Mouse (Mus musculus) liver, adult 2 months (tissue): Measurements from ENCODE around the gene Katnal1. TPM values are rescaled to one million over a fixed set of nuclear protein-coding genes. Genes with fewer than 3 reads are reported as not detected.

Experiments used
- DNase-seq: peaks from one replicate; pipeline ENCODE4 v3.0.0-alpha.2; 2011; ENCODE audit warnings: low read depth, low spot score; ENCODE audit errors: extremely low read depth
- H3K27ac ChIP-seq: fragments of 200-500 bp; replicated peaks from 2 replicates; pipeline ENCODE4 v1.5.1; 2012; ENCODE audit warnings: low read depth, mild to moderate bottlenecking, control low read depth, inconsistent platforms, low read length; ENCODE audit not compliant: insufficient read depth
- H3K27me3 ChIP-seq: fragments of 200-500 bp; 2 replicates; pipeline ENCODE4 v1.6.1; 2012; ENCODE audit warnings: mild to moderate bottlenecking, moderate library complexity, low read length, inconsistent platforms; ENCODE audit not compliant: control insufficient read depth, insufficient read depth
- H3K36me3 ChIP-seq: fragments of 200-500 bp; 2 replicates; pipeline ENCODE4 v1.6.1; 2012; ENCODE audit warnings: low read length, inconsistent platforms; ENCODE audit not compliant: control insufficient read depth, insufficient read depth
- H3K4me1 ChIP-seq: fragments of 200-500 bp; 2 replicates; pipeline ENCODE4 v1.6.1; 2011; ENCODE audit warnings: low read length; ENCODE audit not compliant: control insufficient read depth, insufficient read depth
- H3K4me3 ChIP-seq: fragments of 200-500 bp; 2 replicates; pipeline ENCODE4 v1.5.1; 2011; ENCODE audit warnings: low read depth, mild to moderate bottlenecking, control low read depth, low read length, moderate library complexity; ENCODE audit not compliant: insufficient read depth
- H3K79me2 ChIP-seq: fragments of 200-500 bp; 2 replicates; pipeline ENCODE4 v1.6.1; 2012; ENCODE audit warnings: inconsistent platforms, mild to moderate bottlenecking, low read length, moderate library complexity; ENCODE audit not compliant: control insufficient read depth, insufficient read depth
- H3K9ac ChIP-seq: fragments of 200-500 bp; 2 replicates; pipeline ENCODE4 v1.6.1; 2012; ENCODE audit warnings: low read depth, mild to moderate bottlenecking, control low read depth, inconsistent platforms, low read length
- CTCF ChIP-seq: fragments of 200-500 bp; IDR thresholded peaks from 2 replicates; pipeline ENCODE4 v1.5.1; 2011; ENCODE audit warnings: low read depth, low read length, control low read depth
- POLR2A ChIP-seq: fragments of 200-500 bp; IDR thresholded peaks from 2 replicates; pipeline ENCODE4 v1.6.1; 2011; ENCODE audit warnings: low read length, control low read depth; ENCODE audit not compliant: insufficient read depth; ENCODE audit errors: extremely low read depth
- WGBS: fragments of 180-500 bp; shearing (Covaris S2); methylation state at CpG from one replicate; pipeline ENCODE4 v1.1.7; 2018; 5-methylcytosine and 5-hydroxymethylcytosine counted together
- polyA plus RNA-seq: library from polyadenylated mRNA; depleted of rRNA; stranded (reverse); fragments of >200 nt; gene quantifications from 2 replicates; pipeline ENCODE4 v1.2.3, GENCODE M21; 2012
- total RNA-seq: library from RNA; depleted of rRNA; stranded (reverse); fragments of >200 nt; gene quantifications from 2 replicates; pipeline ENCODE4 v1.2.3, GENCODE M21; 2014

The Katnal1 gene
- total and polyA plus RNA-seq, 2 experiments = 1.5 to 3.9 TPM

GRCm38 (mm10) chr5:148941867-148942266 lies 12.7 kb upstream of the Katnal1 start:
- 94% methylated on average over 10 of the region's 10 CpGs for WGBS
- no peak overlapping the region for H3K4me3 ChIP-seq
- H3K9ac ChIP-seq = no peak overlapping the region
- H3K79me2 ChIP-seq = no peaks in the 10 kb centered on the region
- TF ChIP-seq POLR2A = no peak
- TF ChIP-seq CTCF = no peak
- no peak overlapping the region for H3K27ac ChIP-seq
- no peaks in the 10 kb centered on the region for H3K36me3 ChIP-seq
- DNase-seq = no peak
- H3K4me1 ChIP-seq = no peaks in the 10 kb centered on the region
- H3K27me3 ChIP-seq = no peaks in the 10 kb centered on the region

GRCm38 (mm10) chr5:148939948-148940382 lies 10.8 kb upstream of the Katnal1 start:
- H3K9ac ChIP-seq = no peak overlapping the region
- no peak for DNase-seq
- no peak overlapping the region for H3K27ac ChIP-seq
- H3K79me2 ChIP-seq = no peaks in the 10 kb centered on the region
- WGBS = 88% methylated on average over 11 of the region's 11 CpGs
- peaks cover 2% of the 10 kb centered on the region for H3K4me1 ChIP-seq
- H3K36me3 ChIP-seq = no peaks in the 10 kb centered on the region
- TF ChIP-seq CTCF = no peak
- TF ChIP-seq POLR2A = no peak
- no peak overlapping the region for H3K4me3 ChIP-seq
- no peaks in the 10 kb centered on the region for H3K27me3 ChIP-seq

- Histone ChIP-seq H3K27ac (no peak overlapping the region), H3K4me3 (no peak overlapping the region), H3K27me3 (no peaks in the 10 kb centered on the region), H3K36me3 (no peaks in the 10 kb centered on the region), H3K9ac (no peak overlapping the region), H3K79me2 (no peaks in the 10 kb centered on the region), H3K4me1 (peaks cover 2% of the 10 kb centered on the region)
- TF ChIP-seq CTCF (no peak), POLR2A (no peak)
- peak; percentile 68 for DNase-seq
- 49% methylated on average over 3 of the region's 3 CpGs for WGBS
These were observed 7.4 kb upstream of the Katnal1 start for GRCm38 (mm10) chr5:148936516-148936951.

GRCm38 (mm10) chr5:148935871-148936270 lies 6.8 kb upstream of the Katnal1 start:
- Histone ChIP-seq H3K9ac (no peak overlapping the region), H3K27me3 (no peaks in the 10 kb centered on the region), H3K4me3 (no peak overlapping the region), H3K4me1 (peaks cover 2% of the 10 kb centered on the region), H3K36me3 (no peaks in the 10 kb centered on the region), H3K79me2 (no peaks in the 10 kb centered on the region), H3K27ac (no peak overlapping the region)
- 93% methylated on average over 6 of the region's 6 CpGs for WGBS
- TF ChIP-seq POLR2A = no peak
- no peak for TF ChIP-seq CTCF
- DNase-seq = no peak

- no peak for DNase-seq
- peaks cover 2% of the 10 kb centered on the region for H3K4me1 ChIP-seq
- H3K4me3 ChIP-seq = no peak overlapping the region
- no peak overlapping the region for H3K27ac ChIP-seq
- TF ChIP-seq POLR2A = no peak
- TF ChIP-seq CTCF = no peak
- no peak overlapping the region for H3K9ac ChIP-seq
- 80% methylated on average over 7 of the region's 7 CpGs for WGBS
- H3K27me3 ChIP-seq = no peaks in the 10 kb centered on the region
- H3K79me2 ChIP-seq = no peaks in the 10 kb centered on the region
- no peaks in the 10 kb centered on the region for H3K36me3 ChIP-seq
These were observed 6.1 kb upstream of the Katnal1 start for GRCm38 (mm10) chr5:148935071-148935821.

GRCm38 (mm10) chr5:148934457-148934856 lies 5.3 kb upstream of the Katnal1 start:
- DNase-seq = no peak
- Histone ChIP-seq H3K4me3 (no peak overlapping the region), H3K36me3 (no peaks in the 10 kb centered on the region), H3K27me3 (no peaks in the 10 kb centered on the region), H3K79me2 (no peaks in the 10 kb centered on the region), H3K4me1 (peaks cover 2% of the 10 kb centered on the region), H3K27ac (no peak overlapping the region), H3K9ac (no peak overlapping the region)
- 73% methylated on average over 6 of the region's 6 CpGs for WGBS
- no peak for TF ChIP-seq CTCF
